Mouse (Mus musculus) Patski (cell line): ENCODE data around the gene L1cam. TPM values are rescaled to one million over a fixed set of nuclear protein-coding genes. Genes with fewer than 3 reads are reported as not detected.

Experiments
- ATAC-seq: fragments of 100-300 bp; one replicate; pipeline ENCODE4 v1.8.0; 2021
- CTCF ChIA-PET: fragments of 350-600 bp; sonication (Branson Sonifier 250); formaldehyde crosslinking; loops from one replicate; lab custom pipeline; 2022; ENCODE audit warnings: inconsistent platforms; lab: Charles Lee
- POLR2A ChIA-PET: fragments of 350-600 bp; sonication (Branson Sonifier 250); formaldehyde crosslinking; loops from one replicate; lab custom pipeline; 2022; ENCODE audit warnings: antibody characterized with exemption, inconsistent platforms; lab: Charles Lee
- DNase-seq: peaks from one replicate; pipeline ENCODE4 v3.0.0-alpha.2; 2011; ENCODE audit warnings: low read depth, low spot score
- H3K27me3 ChIP-seq: fragments of 371-371 bp; one replicate; pipeline ENCODE4 v1.5.1; 2021
- CTCF ChIP-seq: fragments of 100-300 bp; IDR thresholded peaks from one replicate; pipeline ENCODE4 v1.5.1; 2021
- in situ Hi-C: fragments of 300-500 bp; cut with MboI; formaldehyde crosslinking; loops from 3 replicates; pipeline ENCODE4 v1.11.1; 2018; ENCODE audit warnings: low pct_unique_long_range_greater_than_20kb, mixed read lengths
- polyA plus RNA-seq: library from polyadenylated mRNA; unstranded; gene quantifications from one replicate; pipeline ENCODE4 v1.2.3, GENCODE M21; 2021

L1cam gene
- polyA plus RNA-seq, 1 experiment from 2014 or later = 320 TPM

DNA sequence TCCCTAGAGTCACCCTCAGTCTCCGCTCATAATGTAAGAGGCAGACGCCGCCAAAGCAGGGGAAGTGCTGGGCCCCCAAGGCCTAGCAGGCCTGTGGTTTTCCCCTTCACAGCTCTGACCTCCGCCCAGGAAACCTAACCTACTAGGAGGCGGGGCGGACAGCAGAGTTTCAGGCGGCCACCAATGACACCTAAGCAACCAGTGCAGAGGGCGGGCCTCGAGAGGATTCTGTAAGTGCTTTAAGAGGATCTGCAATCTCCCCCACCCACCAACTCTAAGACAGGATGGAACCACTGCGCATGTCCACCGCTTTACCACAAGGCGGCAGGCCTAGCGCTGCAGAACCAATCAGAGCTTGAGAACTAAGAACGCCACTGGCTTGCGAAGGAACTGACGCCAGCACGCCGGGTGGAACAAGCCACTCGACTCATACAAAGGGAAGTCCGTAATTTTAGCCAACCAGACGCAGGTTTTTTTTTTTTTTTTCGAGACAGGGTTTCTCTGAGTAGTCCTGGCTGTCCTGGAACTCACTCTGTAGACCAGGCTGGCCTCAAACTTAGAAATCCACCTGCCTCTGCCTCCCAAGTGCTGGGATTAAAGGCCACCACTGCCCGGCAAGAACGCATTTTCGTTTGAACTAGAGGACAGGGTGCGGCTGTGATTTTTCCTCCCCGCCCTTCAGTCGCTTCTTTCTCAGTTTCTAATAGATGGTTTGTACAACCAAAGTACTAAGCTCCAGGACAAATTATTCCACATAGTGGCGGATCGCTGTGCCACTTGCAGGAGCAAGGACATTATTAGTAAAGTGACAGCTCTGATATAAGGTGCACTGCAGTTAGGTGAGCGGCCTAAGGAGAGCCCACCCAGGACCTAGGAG, 19.2 kb upstream of the L1cam start:
- DNase-seq (peak; percentile 48), ATAC-seq (peak; percentile 94)
- no peak for TF ChIP-seq CTCF
- CTCF ChIA-PET = interaction anchor here (1.2 kb wide), 1 partner anchor 21 kb away, joined by 3 read pairs; no protein-coding TSS in a partner anchor
- no peaks in the 10 kb centered on the region for H3K27me3 ChIP-seq
- POLR2A ChIA-PET = interaction anchor here (0.6 to 1.0 kb wide), 3 partner anchors 18 to 120 kb away, joined by 3 to 4 read pairs (median 3); partner anchors contain the start of gene Irak1
- in situ Hi-C loops = no loop called here

DNA sequence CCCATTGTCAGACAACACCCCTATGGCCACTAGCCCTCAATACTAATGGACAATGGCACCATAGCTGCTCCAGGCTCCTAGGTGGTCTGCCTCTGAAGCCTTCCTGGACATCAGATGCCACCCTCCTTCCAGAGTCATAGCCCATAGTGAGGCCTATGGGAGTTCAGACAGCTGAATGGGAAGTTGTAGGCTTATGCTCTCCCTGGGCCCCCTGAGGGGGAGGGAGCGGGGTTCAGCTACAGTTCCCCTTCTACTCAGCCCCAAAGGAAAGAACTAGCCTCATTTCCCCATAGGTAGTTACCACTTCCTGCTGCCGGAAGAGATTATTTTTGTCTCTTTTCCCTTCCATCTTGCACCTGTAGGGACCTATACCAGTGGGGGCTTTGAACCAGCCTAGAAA, 15.7 kb upstream of the L1cam start:
- DNase-seq (no peak), ATAC-seq (no peak)
- H3K27me3 ChIP-seq = peaks cover 4% of the 10 kb centered on the region
- no peak for TF ChIP-seq CTCF
- ChIA-PET CTCF (no interaction called here), POLR2A (no interaction called here)
- in situ Hi-C loops = no loop called here

DNA sequence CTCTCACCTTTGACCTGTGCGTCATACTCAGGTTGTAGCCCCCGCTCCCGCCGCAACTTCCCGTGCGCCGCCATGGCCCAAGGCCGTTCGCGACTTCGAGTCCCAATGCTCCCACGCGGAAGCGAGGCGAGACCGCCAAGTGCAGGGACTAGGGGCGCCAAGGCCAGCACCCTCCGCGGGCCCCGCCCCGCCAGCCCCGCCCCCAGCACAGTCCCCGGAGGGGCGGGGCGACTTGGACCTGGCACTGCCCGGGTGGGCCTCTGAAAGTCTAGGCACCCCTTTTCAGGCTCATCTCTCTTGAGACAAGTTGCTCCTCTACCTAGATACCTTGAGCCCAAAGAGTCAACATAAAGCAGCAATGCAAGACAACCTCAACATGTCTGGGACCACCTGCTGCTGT, 15.3 kb upstream of the L1cam start:
- ChIA-PET POLR2A (no interaction called here), CTCF (no interaction called here)
- no peak for DNase-seq
- TF ChIP-seq CTCF = no peak
- ATAC-seq = no peak
- in situ Hi-C loops = no loop called here
- H3K27me3 ChIP-seq = peaks cover 4% of the 10 kb centered on the region

GRCm38 (mm10) chrX:73910451-73910850, 14.5 kb upstream of the L1cam start:
- ATAC-seq (no peak), DNase-seq (no peak)
- no peak for TF ChIP-seq CTCF
- in situ Hi-C loops = no loop called here
- ChIA-PET POLR2A (no interaction called here), CTCF (no interaction called here)
- peaks cover 4% of the 10 kb centered on the region for H3K27me3 ChIP-seq

GRCm38 (mm10) chrX:73910049-73910448, 14.1 kb upstream of the L1cam start:
- ATAC-seq (no peak), DNase-seq (no peak)
- ChIA-PET POLR2A (no interaction called here), CTCF (no interaction called here)
- in situ Hi-C loops = no loop called here
- peaks cover 4% of the 10 kb centered on the region for H3K27me3 ChIP-seq
- TF ChIP-seq CTCF = no peak

- peaks cover 12% of the 10 kb centered on the region for H3K27me3 ChIP-seq
- in situ Hi-C loops = loop anchor here (5.0 kb wide), 1 partner anchor 106 kb away; no protein-coding TSS in a partner anchor
- DNase-seq = no peak
- ChIA-PET POLR2A (no interaction called here), CTCF (interaction anchor here (0.9 to 1.8 kb wide), 2 partner anchors 11 to 98 kb away, joined by 4 read pairs; no protein-coding TSS in a partner anchor)
- TF ChIP-seq CTCF = no peak
- ATAC-seq = no peak
These were observed 2.1 kb upstream of the L1cam start for GRCm38 (mm10) chrX:73897959-73898358.

- in situ Hi-C loops = no loop called here
- peaks cover 3% of the 10 kb centered on the region for H3K27me3 ChIP-seq
- CTCF ChIA-PET = interaction anchor here (1.0 to 1.6 kb wide), 2 partner anchors 27 to 94 kb away, joined by 3 to 4 read pairs; no protein-coding TSS in a partner anchor
- no peak for DNase-seq
- no peak for TF ChIP-seq CTCF
- ATAC-seq = no peak
- POLR2A ChIA-PET = no interaction called here
These were observed 3.1 kb downstream of the L1cam start for GRCm38 (mm10) chrX:73892833-73893232.

DNA sequence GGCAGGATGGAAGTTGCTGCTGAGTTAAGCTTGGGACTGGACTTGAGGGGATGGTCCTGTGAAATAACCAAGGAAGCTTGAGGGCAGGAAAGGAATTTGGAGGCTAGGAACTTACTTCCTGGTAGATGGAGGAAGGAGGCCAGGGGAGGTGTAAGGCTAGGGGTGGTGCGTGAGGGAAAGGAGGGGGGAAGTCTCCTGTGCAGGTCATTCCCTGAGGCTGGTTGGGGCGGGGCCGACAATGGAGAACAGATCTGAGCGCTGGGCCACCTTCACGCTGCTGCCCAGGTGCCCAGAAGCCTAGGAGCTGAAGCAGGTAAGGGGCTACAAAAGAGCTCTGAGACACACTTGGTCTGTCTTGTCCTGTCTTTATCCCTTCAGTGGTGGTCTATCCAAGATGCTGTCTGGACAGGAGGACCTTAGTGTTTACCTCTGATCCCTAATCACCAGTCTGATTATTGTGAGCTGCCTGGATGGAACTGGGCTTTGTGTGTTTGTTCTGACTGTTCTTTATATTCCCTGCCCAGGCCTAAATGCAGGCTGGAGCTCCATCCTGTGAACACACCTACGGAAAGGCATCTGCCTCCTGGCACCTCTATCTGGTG, 4.3 kb downstream of the L1cam start, which contains the start of gene Avpr2:
Gene Avpr2 (plus strand): TSS at position 552 of the 602 bp plus-strand sequence.
- ChIA-PET CTCF (interaction anchor here (1.6 kb wide), 1 partner anchor 93 kb away, joined by 4 read pairs; no protein-coding TSS in a partner anchor), POLR2A (no interaction called here)
- no peaks in the 10 kb centered on the region for H3K27me3 ChIP-seq
- ATAC-seq (no peak), DNase-seq (no peak)
- TF ChIP-seq CTCF = no peak
- in situ Hi-C loops = no loop called here

DNA sequence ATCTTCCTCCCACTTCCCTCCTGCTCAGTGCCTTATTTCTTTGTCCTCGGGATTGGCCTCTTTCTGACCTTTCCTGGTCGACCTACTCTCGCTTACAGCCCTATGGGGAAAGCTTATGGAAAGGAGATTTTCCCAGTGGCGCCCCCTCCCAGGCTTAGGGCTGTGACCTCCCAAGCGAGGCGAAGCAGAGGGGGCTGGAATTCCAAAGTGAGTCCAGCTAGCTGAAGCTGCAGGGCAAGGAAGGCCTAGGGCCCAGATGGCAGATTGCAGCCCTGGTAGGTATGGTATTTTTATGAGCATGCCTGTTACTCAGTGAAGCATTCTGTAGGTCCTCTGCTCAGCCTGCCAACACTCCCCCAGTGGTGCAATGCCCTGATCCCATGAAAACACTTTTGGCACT, 14.4 kb downstream of the L1cam start:
- POLR2A ChIA-PET = interaction anchor here (1.2 kb wide), 1 partner anchor 40 kb away, joined by 3 read pairs; the partner anchor contains the start of genes Arhgap4 and Naa10
- DNase-seq (peak; percentile 33), ATAC-seq (peak; percentile 85)
- peaks cover 9% of the 10 kb centered on the region for H3K27me3 ChIP-seq
- TF ChIP-seq CTCF = no peak
- in situ Hi-C loops = loop anchor here (10.0 kb wide), 1 partner anchor 1493 kb away; no protein-coding TSS in a partner anchor
- CTCF ChIA-PET = interaction anchor here (0.9 to 1.2 kb wide), 2 partner anchors 15 to 39 kb away, joined by 4 read pairs; no protein-coding TSS in a partner anchor

DNA sequence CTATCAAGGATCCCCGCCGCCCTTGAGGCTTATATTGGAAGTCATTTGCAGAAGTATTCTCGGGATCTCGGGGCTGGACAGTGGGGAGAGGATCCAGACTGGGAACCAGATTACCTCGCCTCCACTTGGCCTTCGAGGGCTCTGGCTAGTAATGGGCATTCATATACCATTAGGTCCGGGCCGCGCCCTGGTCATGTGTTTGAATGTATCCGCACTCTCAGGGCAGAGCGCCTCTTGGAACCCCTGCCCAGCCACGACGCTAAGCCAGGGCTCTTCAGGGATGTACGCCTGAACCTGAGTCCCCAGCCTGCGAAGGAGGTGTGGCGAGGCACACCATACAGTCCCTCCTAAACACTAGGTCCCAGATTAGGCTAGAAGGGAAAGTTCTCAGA, 14.9 kb downstream of the L1cam start:
- no peak for TF ChIP-seq CTCF
- DNase-seq = no peak
- ATAC-seq = peak; percentile 51
- CTCF ChIA-PET = interaction anchor here (1.2 kb wide), 1 partner anchor 39 kb away, joined by 4 read pairs; no protein-coding TSS in a partner anchor
- H3K27me3 ChIP-seq = peaks cover 9% of the 10 kb centered on the region
- in situ Hi-C loops = loop anchor here (10.0 kb wide), 1 partner anchor 1494 kb away; no protein-coding TSS in a partner anchor
- POLR2A ChIA-PET = interaction anchor here (1.2 kb wide), 1 partner anchor 41 kb away, joined by 3 read pairs; the partner anchor contains the start of genes Arhgap4 and Naa10
